Mouse (Mus musculus): Measurements from ENCODE around the gene Gorasp2. TPM values are rescaled to one million over a fixed set of nuclear protein-coding genes. Genes with fewer than 3 reads are reported as not detected.

Gene Gorasp2
- polyA plus RNA-seq (2012; rRNA removed), result 87.2 and 87.6 TPM in 2 replicates

- DNase-seq (ENCODE audit: low spot score), result peak; percentile 88
Observed at GRCm38 (mm10) chr2:70660887-70661714, at the start of gene Gorasp2. Gene Gorasp2 (plus strand): TSS chr2:70661576.

GRCm38 (mm10) chr2:70614745-70615351, 46.5 kb upstream of the Gorasp2 start:
- no peak for DNase-seq (ENCODE audit: low spot score)

- DNase-seq (ENCODE audit: low spot score), result no peak
Observed at GRCm38 (mm10) chr2:70616076-70616475, 45.3 kb upstream of the Gorasp2 start.

DNA sequence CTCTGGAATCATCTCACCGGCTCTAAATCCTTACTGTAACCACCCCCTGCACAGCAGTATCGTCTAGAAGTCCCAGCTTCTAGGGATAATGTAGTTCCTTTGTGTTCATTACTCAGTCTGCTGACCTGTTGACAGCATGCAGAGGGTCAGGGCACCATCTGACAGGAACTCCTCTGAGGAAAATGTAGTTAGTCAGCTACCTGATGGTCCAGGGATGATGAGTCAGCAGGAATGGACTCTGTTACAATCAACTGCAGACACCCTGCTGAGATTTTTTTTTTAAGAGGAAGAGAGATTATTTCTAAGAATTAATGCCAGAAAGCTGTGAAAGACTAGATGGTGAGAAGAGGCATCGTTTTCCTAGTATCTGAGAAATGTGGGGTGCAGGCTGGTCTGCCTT, 44.8 kb upstream of the Gorasp2 start:
- no peak for DNase-seq (ENCODE audit: low spot score)

DNA sequence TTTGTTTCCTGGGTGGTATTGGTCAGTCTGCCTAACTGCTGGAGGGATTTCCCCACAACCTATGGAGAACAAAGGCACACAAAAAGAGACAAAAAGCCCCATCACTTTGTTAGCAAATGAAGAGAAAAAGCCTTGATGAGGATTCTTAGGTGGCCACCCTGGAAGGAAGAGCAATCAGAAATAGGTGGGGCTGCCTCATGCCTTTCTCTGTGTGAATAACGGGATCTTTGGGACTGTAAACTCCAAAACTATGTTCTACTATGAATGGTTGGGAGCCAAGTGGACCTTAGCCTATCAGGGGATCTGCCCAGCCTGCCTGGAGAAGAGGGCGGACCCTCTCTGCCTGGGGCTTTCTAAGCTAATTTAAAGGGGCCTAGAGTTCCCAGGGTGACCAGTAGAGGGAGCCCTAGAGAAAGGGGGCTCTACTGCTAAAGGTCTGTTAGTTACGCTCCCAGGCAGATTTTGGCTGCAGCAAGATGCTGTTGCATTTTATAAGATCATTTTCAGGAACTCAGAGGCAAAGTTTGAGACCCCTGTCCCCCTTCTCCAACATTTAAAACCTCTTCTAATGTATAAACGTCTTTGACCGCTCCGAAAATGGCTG, 42.0 kb upstream of the Gorasp2 start:
- no peak for DNase-seq (ENCODE audit: low spot score)

- DNase-seq (ENCODE audit: low spot score), result no peak
Observed at GRCm38 (mm10) chr2:70620225-70620624, 41.2 kb upstream of the Gorasp2 start.

- no peak for DNase-seq (ENCODE audit: low spot score)
Observed at GRCm38 (mm10) chr2:70622244-70622643, 39.1 kb upstream of the Gorasp2 start.

DNA sequence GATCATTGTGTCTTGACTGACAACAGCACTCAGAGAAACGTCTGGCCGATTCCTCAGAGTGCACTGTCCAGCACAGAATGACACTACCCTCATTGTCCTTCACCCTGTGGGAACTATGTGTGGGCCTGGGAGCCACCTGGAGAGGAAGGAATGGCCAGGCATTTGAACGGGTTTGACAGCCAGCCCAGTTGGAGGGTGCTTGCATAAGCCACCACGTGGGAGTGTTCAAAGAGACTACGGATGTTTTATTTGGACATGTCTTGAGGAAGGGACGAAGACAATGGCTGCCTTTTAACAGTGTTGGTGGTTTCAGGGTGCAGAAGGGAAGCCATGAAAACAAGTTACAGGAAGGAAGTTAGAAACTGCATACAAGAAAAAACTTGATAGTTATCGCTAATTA, 35.6 kb upstream of the Gorasp2 start:
- no peak for DNase-seq (ENCODE audit: low spot score)

DNA sequence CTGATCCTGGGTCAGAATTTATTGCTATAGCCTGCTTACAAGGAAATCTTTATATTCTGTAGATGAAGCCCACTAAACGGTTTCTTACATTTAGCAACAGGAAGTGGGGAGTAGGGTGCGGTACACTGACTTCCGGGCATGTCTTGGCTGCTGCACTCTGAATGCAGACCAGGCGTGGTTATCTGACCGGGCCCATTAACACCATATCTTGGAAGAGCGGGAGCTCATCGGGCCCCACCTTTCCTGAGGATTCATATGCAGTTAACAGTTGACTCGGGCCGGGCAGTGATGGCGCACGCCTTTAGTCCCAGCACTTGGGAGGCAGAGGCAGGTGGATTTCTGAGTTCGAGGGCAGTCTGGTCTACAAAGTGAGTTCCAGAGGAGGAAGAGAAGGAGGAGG, 33.0 kb upstream of the Gorasp2 start:
- no peak for DNase-seq (ENCODE audit: low spot score)

GRCm38 (mm10) chr2:70629339-70629761, 32.0 kb upstream of the Gorasp2 start:
- DNase-seq (ENCODE audit: low spot score), result no peak

GRCm38 (mm10) chr2:70629921-70630320, 31.5 kb upstream of the Gorasp2 start:
- DNase-seq (ENCODE audit: low spot score), result no peak

DNA sequence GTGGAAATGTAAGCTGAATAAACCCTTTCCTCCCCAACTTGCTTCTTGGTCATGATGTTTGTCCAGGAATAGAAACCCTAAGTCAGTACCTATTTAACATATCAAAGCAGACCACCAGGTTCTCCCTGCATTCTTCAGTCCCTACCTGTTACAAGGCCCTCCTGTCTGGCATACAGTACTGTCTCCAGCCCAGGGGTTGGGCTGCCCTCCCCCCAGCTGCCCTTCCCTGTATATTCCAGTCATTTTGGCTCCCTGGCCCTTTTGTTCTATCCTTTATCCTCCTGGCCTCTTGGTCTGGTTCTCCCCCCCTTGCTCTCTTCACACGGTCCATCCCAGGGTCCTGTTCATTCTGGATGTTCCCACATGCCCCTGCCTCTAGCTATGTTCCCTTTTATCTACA, 30.1 kb upstream of the Gorasp2 start:
- DNase-seq (ENCODE audit: low spot score), result no peak

DNA sequence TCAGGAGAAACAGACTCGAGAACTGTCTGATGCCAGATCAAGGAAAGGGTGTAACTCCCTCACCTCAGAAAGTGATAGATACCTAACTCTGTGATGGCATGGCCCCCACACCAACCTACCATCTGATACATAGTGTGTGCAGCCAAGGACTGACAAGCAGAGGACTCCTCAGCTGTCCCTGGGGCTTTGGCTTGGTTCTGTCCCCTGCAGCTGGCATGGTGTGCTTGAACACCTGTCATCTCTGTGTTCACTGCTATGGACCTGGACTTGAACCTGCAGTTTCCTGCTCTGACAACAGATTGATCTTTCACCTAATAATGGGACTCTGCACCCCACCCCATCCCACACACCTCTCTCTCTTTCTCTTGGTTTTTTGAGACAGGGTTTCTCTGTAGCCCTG, 29.0 kb upstream of the Gorasp2 start:
- no peak for DNase-seq (ENCODE audit: low spot score)

GRCm38 (mm10) chr2:70634028-70634690, 27.2 kb upstream of the Gorasp2 start:
- DNase-seq (ENCODE audit: low spot score), result no peak

DNA sequence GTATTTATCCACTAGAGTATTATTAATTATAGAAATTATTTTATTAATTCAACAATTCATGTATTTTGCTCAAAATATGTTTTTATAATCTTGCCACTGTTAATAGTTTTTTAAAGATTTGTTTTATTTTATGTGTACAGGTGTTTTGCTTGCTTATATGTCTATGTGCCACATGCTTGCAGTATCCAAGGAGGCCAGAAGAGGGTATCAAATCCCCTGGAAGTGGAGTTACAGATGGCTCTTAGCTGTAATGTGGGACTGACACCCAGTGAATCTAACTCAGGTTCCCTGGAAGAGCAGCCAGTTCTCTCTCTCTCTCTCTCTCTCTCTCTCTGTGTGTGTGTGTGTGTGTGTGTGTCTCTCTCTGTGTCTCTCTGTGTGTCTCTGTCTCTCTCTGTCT, 20.4 kb upstream of the Gorasp2 start:
- DNase-seq (ENCODE audit: low spot score), result no peak

DNA sequence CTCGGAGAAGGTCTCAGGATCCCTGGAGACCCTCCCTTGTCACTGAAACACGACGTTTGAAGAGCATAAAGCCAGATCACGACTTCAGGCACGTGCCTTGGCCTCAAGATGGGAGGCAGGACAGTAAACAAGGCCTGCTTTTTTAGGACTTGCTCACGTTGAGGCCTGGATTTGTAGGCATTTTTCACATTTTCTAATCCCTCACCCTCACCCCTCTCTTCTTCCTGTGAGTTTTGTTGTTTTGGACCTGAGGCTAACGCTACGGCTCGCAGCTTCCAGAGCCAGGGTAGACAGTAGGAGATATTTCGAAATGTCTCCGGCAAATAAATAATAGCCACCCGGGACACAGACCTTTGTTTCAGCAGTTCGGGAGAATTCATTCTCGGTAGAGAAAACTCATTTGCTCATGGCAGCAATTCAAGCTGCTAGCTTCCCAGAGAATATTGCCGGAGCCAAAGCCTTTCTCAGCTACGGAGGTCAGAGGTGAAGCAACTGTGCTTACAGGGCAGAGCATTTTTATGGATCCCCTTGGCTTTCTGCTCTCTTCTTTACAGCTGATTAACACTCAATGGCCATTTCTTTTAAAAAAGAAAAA, 18.3 kb upstream of the Gorasp2 start:
- DNase-seq (ENCODE audit: low spot score), result no peak

DNA sequence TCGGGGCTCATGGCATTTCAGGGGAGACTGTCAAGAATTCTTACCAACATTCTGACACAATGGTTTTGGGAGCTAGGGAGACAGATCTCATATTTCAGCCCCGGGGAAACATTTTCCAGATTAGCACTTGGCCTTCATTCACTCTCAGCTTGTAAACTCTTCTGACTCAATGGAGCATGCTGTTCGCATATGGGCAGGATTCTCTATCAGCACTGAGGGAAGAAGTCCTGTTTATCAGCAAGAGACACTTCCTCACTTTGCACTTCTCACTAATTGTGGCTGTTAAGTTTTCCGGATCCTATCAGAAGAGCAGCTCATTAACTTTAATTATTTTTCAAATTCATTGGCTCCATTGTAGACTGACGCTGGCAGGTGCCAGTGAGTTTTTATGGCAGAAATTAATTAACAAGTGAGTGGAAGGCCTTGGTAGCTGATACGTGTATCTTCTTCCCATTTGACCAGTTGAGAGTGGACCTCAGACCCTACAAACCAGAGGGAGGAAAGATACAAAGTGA, 16.1 kb upstream of the Gorasp2 start:
- no peak for DNase-seq (ENCODE audit: low spot score)

GRCm38 (mm10) chr2:70647681-70648080, 13.7 kb upstream of the Gorasp2 start:
- DNase-seq (ENCODE audit: low spot score), result no peak

GRCm38 (mm10) chr2:70648271-70648670, 13.1 kb upstream of the Gorasp2 start:
- no peak for DNase-seq (ENCODE audit: low spot score)

DNA sequence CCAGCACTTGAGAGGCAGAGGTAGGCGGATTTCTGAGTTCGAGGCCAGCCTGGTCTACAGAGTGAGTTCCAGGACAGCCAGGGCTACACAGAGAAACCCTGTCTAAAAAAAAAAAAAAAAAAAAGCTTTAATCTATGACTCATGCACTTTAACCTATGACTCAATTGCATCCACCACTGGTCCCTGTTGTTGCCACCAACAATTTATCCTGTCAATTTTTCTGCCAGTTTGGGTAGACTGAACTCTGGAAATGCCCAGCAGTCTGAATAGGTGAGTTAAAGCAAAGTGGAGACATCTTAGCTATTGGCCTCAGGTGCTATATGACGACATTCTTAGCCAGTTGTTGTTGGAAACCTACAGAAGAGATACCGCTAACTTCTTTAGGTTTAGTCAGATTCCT, 11.9 kb upstream of the Gorasp2 start:
- no peak for DNase-seq (ENCODE audit: low spot score)

DNA sequence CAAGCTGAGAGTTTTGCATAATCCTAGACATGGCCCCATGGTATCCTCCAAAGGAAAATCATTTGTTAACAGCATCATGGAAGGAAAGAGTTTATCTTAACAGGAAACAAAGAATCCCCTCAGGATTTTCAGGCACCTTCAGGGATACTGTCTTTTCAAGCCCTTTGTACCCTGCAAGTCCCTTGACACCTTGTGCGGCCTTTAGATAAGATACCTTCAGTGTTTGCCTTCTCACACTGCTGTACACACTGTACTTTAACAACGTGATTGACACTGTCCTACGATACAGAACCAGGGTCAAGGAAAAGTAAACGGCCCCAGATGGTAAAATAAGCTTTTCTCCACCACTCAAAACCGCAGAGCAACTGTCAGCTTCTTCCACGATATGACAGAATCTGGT, 9.6 kb upstream of the Gorasp2 start:
- no peak for DNase-seq (ENCODE audit: low spot score)

- no peak for DNase-seq (ENCODE audit: low spot score)
Observed at GRCm38 (mm10) chr2:70657083-70657482, 4.3 kb upstream of the Gorasp2 start.
